Mouse (Mus musculus) midbrain, embryonic 10.5 days (tissue): ENCODE measurements at regions not wholly inside any gene's neighbourhood (a gene's known extent, or its start where the extent isn't known, plus 50 kb on each side); places are given as distances from the start of the nearest gene placed in this dataset.

Source experiments
- DNase-seq: peaks from one replicate; pipeline ENCODE4 v3.0.0-alpha.2; 2017; ENCODE audit warnings: low spot score
- H3K27ac ChIP-seq: fragments of 300-500 bp; sonication (generic); replicated peaks from 2 replicates; pipeline ENCODE4 v1.5.1; 2016; ENCODE audit warnings: mild to moderate bottlenecking
- H3K27me3 ChIP-seq: fragments of 300-500 bp; sonication (generic); 2 replicates; pipeline ENCODE4 v1.6.1; 2016; ENCODE audit warnings: low read depth, mild to moderate bottlenecking; ENCODE audit not compliant: poor library complexity, severe bottlenecking
- H3K36me3 ChIP-seq: fragments of 300-500 bp; sonication (generic); 2 replicates; pipeline ENCODE4 v1.6.1; 2016; ENCODE audit warnings: mild to moderate bottlenecking, moderate library complexity
- H3K4me1 ChIP-seq: fragments of 300-500 bp; sonication (generic); 2 replicates; pipeline ENCODE4 v1.6.1; 2016
- H3K4me3 ChIP-seq: fragments of 300-500 bp; sonication (generic); 2 replicates; pipeline ENCODE4 v1.5.1; 2016; ENCODE audit warnings: mild to moderate bottlenecking, moderate library complexity
- H3K9me3 ChIP-seq: fragments of 300-500 bp; sonication (generic); replicated peaks from 2 replicates; pipeline ENCODE4 v1.6.1; 2016; ENCODE audit warnings: mild to moderate bottlenecking
- WGBS: fragments of 180-500 bp; shearing (Covaris S2); methylation state at CpG from one replicate; pipeline ENCODE4 v1.1.7; 2016; 5-methylcytosine and 5-hydroxymethylcytosine counted together

DNA sequence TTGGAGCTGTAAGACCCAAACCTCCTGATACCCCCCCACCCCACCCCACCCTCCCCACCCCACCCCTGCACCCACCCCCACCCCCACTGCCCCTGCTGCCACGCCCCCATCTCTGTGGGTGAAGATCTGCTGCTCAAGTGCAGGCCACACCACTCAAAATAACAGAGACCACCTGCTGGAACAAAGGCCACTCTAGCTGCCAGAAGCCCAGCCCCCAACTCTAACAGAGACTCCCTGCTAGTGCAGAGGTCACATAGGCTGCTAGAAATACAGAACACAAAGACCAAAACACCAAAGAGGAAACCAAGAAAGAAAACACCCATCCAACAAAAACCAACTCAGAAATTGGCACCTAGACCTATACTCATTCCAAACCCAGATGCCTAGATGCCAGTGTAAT, 58.9 kb downstream of the Olfr267 start:
- 0 out of 2 replicates have a peak, but pooled peaks cover 3% of the 10 kb centered on the region for H3K9me3 ChIP-seq

DNA sequence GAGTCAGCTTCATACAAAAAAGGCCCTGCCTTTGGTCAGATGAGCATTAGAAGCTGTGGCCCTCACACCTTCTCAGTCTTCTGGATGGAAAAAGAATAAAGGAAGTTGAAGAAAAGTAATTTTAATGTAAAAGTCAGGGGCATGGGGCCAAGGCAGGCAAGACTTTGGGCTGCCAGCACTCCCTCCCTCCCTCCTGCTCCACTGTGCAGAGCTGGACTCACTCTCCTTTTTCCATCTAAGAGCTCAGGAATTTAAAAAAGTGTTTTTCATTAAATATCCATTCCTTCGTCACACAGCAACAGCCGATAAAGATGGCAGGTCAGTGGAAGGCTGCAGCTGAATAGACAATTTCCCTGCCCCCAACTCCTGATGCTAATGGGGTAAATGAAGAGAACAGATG, 61.1 kb downstream of the Olfr267 start:
- no peak overlapping the region for H3K27ac ChIP-seq
- 0 out of 2 replicates have a peak, but pooled peaks cover 3% of the 10 kb centered on the region for H3K9me3 ChIP-seq
- WGBS = 77% methylated on average over 2 of the region's 2 CpGs
- peaks cover 7% of the 10 kb centered on the region; the same call in 1 of the 2 replicates for H3K4me1 ChIP-seq
- H3K27me3 ChIP-seq = no peaks in the 10 kb centered on the region
- no peak for DNase-seq
- H3K4me3 ChIP-seq = no peak overlapping the region
- H3K36me3 ChIP-seq = no peaks in the 10 kb centered on the region

More for the DNA sequence above, 58.9 kb downstream of the Olfr267 start:
- no peak overlapping the region for H3K4me3 ChIP-seq
- peaks cover 7% of the 10 kb centered on the region; the same call in 1 of the 2 replicates for H3K4me1 ChIP-seq
- no peaks in the 10 kb centered on the region for H3K27me3 ChIP-seq
- WGBS = 23% methylated on average over 1 of the region's 1 CpGs
- no peak for DNase-seq
- H3K36me3 ChIP-seq = no peaks in the 10 kb centered on the region
- H3K27ac ChIP-seq = no peak overlapping the region

DNA sequence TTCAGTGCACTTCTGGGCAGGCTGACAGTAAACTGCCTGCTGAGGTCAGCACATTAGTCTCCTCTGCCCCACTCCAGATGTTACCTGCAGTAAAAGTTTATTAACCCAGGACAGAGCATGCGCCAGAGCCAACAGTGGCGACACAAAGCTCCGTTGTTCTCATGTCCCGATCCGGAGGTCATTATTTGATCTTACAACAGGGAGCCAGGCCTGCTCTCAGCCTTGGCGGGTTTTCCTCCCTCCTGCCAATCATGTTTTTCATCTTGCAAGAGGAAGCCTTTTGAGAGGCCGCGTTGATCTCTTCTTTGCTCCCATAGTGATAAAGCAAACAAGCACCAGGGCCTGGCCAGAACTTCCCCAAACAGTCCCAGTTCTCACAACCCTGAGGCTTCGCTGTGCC, 64.7 kb downstream of the Olfr267 start:
- Histone ChIP-seq H3K4me3 (no peak overlapping the region), H3K9me3 (no peaks in the 10 kb centered on the region), H3K4me1 (peaks cover 7% of the 10 kb centered on the region; the same call in 1 of the 2 replicates), H3K36me3 (no peaks in the 10 kb centered on the region), H3K27me3 (no peaks in the 10 kb centered on the region), H3K27ac (no peak overlapping the region)
- 63% methylated on average over 9 of the region's 9 CpGs for WGBS
- peak; percentile 34 for DNase-seq

DNA sequence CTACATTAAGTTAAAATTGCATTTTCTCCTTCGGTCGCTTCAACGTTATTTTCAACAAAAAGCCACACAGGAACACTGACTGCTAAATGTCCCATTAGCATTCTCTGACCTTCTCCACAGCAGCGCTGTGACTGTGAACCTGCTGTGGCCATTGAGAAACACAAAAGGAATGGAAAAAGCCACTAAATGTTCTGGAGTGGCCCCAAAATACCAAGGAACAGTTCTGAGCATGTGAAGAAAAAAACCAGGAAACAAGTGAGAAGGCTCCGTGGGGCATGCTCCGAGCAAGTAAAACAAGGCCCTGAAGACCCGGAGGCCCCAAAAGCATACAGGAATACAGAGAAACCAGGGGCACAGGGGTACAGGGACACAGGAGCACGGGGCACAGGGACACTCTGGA, 66.8 kb downstream of the Olfr267 start:
- WGBS = 89% methylated on average over 8 of the region's 8 CpGs
- no peaks in the 10 kb centered on the region for H3K9me3 ChIP-seq
- no peaks in the 10 kb centered on the region for H3K27me3 ChIP-seq
- no peak overlapping the region for H3K4me3 ChIP-seq
- peaks cover 6% of the 10 kb centered on the region; the same call in 1 of the 2 replicates for H3K4me1 ChIP-seq
- no peak for DNase-seq
- H3K36me3 ChIP-seq = no peaks in the 10 kb centered on the region
- H3K27ac ChIP-seq = no peak overlapping the region

DNA sequence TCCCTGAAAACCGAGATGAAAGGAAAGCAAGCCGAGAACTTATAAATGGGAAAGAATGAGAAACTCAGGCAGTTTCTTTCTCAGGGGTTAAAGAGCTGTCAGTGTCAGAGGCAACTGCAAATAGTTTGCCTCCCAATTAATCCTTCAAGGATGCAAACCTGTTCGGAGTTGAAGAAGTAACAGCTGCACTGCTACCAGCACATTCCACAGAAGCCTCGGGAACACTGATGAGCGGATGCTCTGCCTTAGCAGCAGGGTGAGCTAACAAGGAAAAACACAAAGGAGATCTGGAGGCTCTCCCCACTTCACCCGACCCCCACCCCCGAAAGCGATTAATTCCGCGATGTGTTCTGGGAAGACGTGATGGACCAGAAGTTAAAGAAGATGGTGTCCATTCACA, 71.1 kb downstream of the Olfr267 start:
- no peak for DNase-seq
- peaks cover 10% of the 10 kb centered on the region for H3K4me1 ChIP-seq

DNA sequence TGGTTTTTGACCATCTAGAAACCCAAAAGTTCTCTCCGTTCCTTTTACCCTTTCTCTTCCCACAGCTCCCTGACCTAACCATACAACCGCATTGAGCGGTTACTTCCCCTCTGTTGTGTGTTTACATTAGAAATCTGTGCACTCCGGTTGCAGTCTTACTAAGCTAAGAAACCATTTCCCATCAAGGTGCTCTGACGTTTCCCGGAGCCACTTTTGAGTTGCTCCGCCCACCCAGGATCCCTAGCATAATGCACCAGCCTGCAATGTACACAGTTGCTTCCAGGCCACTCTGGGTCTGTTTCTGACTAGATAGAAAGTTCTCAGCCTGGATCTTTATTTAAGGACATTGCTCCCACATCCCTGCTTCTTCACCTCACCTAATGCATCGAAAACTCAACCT, 71.7 kb downstream of the Olfr267 start:
- Histone ChIP-seq H3K4me3 (no peak overlapping the region), H3K4me1 (peaks cover 10% of the 10 kb centered on the region), H3K9me3 (no peaks in the 10 kb centered on the region), H3K27me3 (no peaks in the 10 kb centered on the region), H3K27ac (no peak overlapping the region), H3K36me3 (no peaks in the 10 kb centered on the region)
- WGBS = 85% methylated on average over 8 of the region's 8 CpGs
- DNase-seq = no peak

More for the DNA sequence above, 71.1 kb downstream of the Olfr267 start:
- H3K27ac ChIP-seq = no peak overlapping the region
- no peaks in the 10 kb centered on the region for H3K36me3 ChIP-seq
- H3K9me3 ChIP-seq = no peaks in the 10 kb centered on the region
- H3K4me3 ChIP-seq = no peak overlapping the region
- 45% methylated on average over 11 of the region's 11 CpGs for whole genome bisulfite sequencing
- no peaks in the 10 kb centered on the region for H3K27me3 ChIP-seq

DNA sequence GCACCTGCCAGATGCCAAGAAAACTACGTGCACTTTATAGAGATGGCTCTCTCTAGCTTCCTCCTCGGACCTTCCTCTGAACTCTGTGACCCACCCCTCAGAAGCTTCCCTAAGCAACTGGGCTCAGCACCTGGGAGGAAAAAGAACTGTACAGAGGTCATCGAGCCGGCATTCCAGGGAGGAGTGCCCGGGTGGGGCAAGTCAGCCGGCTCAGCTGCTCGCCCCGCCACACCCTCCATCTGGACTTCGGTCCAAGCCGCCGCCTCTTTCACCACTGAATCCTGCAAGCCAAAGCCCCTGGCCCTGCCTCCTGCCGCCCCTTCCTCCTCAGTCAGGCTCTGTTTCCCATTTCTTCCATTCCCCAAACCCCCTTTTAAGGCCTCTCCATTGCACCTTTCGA, 73.3 kb downstream of the Olfr267 start:
- no peak overlapping the region for H3K27ac ChIP-seq
- H3K36me3 ChIP-seq = no peaks in the 10 kb centered on the region
- H3K4me1 ChIP-seq = peaks cover 10% of the 10 kb centered on the region
- no peaks in the 10 kb centered on the region for H3K27me3 ChIP-seq
- peaks cover 3% of the 10 kb centered on the region; the same call in 1 of the 2 replicates for H3K9me3 ChIP-seq
- DNase-seq = no peak
- 64% methylated on average over 13 of the region's 13 CpGs for WGBS
- H3K4me3 ChIP-seq = no peak overlapping the region

DNA sequence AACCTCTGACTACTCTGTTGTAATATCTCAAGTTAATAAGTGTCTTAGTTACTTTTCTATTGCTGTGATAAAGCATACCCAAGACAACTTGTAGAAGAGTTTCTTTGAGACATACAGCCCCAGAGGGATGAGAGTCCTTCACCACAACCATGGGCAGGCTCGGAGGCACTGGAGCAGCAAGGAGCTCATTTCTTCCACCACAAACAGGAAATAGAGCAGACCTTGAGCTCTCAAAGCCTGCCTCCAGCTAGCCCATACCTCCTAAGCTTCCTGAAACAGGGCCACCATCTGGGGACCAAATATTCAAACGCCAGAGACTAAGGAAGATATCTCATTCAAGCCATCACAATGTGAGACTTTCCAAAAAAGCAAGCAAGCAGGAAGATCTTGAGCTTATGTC, 74.6 kb downstream of the Olfr267 start:
- H3K9me3 ChIP-seq = peaks cover 8% of the 10 kb centered on the region; the same call in 1 of the 2 replicates
- H3K36me3 ChIP-seq = no peaks in the 10 kb centered on the region
- WGBS = 80% methylated on average over 2 of the region's 2 CpGs
- H3K27ac ChIP-seq = no peak overlapping the region
- no peak overlapping the region for H3K4me3 ChIP-seq
- H3K4me1 ChIP-seq = peaks cover 10% of the 10 kb centered on the region
- H3K27me3 ChIP-seq = no peaks in the 10 kb centered on the region
- no peak for DNase-seq

DNA sequence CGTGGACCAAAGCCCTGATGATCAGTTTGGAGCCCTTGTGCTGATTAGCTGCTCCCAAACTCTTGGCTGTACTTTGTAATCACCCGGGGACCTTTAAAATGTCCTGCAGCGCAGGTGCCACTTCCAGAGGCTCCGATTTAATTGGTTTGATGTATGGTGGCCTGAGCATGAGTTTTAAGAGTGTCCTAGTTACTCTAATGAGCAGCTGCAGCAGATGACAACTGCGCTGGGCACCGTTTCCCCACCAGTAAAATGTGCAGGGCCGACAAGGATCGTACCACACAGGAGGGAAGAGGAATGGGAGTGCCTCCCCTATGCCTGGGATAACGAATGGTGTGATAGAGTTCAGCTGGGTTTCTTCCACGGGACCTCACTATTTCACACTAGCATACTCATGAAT, 75.3 kb downstream of the Olfr267 start:
- DNase-seq = no peak
- 89% methylated on average over 10 of the region's 10 CpGs for WGBS

DNA sequence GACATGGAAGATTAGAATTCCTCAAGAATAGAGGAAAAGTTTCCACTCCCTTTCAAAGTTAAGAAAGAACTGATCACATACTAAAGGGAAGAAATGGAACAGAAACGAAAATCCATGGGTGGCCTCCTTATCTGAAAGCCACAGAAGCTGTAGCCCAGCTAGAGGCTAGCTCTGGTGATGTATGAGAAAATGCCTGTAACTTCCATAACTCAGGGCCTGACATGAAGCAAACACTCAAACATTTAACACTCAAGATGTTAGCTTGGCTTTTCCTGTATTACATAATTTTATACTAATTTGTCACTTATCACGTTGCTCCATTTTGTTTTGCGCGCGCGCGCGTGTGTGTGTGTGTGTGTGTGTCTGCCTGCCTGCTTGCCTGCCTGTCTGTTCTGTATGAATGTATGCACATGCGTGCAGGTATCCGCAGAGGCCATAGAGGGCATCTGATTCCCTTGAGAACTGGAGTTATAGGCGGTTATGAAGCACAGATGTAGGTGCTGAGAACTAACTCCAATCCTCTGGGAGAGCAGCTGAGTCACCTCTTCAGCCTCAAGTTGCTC, 88.2 kb downstream of the Olfr267 start:
- Histone ChIP-seq H3K4me3 (no peak overlapping the region), H3K36me3 (no peaks in the 10 kb centered on the region), H3K4me1 (0 out of 2 replicates have a peak, but pooled peaks cover 3% of the 10 kb centered on the region), H3K27ac (no peak overlapping the region), H3K9me3 (no peaks in the 10 kb centered on the region), H3K27me3 (no peaks in the 10 kb centered on the region)
- DNase-seq = no peak
- WGBS = 93% methylated on average over 11 of the region's 11 CpGs

More for the DNA sequence above, 75.3 kb downstream of the Olfr267 start:
- Histone ChIP-seq H3K9me3 (peaks cover 8% of the 10 kb centered on the region; the same call in 1 of the 2 replicates), H3K36me3 (no peaks in the 10 kb centered on the region), H3K4me3 (no peak overlapping the region), H3K27ac (no peak overlapping the region), H3K27me3 (no peaks in the 10 kb centered on the region), H3K4me1 (peaks cover 10% of the 10 kb centered on the region)

DNA sequence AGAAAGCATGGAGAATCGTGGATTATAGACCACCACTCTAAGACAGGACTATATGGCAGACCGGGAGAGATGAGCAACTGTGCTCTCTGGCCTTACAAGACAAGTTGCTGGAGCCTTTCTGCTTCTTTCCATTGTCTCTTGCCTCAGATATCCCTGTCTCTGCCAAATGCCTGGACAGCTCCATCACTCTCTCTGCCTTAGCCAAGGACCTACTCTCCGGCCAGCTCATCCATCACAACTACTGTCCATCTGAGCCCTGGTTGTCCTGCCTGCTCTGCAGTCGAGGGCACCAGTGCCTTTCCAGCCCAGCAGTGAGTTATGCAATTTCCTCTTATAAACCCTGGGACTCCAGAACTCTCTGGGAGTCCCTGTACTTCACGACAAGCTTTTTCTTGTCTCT, 88.7 kb downstream of the Olfr267 start:
- no peak overlapping the region for H3K27ac ChIP-seq
- no peaks in the 10 kb centered on the region for H3K27me3 ChIP-seq
- WGBS = 85% methylated on average over 5 of the region's 5 CpGs
- no peak overlapping the region for H3K4me3 ChIP-seq
- H3K4me1 ChIP-seq = 0 out of 2 replicates have a peak, but pooled peaks cover 3% of the 10 kb centered on the region
- H3K9me3 ChIP-seq = no peaks in the 10 kb centered on the region
- DNase-seq = no peak
- H3K36me3 ChIP-seq = no peaks in the 10 kb centered on the region

DNA sequence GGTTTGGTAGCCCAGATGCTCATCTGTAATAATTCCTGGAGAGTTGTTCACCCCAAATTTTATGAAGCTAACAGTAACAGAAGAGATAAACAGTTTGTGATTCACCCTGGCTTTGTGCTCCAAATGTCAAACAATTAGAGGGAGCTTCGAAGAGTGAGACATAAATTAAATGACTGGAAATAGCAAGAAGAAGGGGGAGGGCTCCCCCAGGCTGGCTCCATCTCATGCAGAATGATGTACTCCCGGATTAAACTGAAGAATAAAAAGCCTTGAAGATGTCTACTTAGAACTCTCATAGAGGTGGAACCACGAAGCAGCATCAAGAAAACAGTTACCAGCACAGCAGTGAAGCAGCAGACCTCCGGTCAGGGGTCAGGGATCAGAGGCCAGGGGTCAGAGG, 90.8 kb downstream of the Olfr267 start:
- H3K27ac ChIP-seq = no peak overlapping the region
- no peaks in the 10 kb centered on the region for H3K36me3 ChIP-seq
- WGBS = 49% methylated on average over 4 of the region's 4 CpGs
- DNase-seq = no peak
- 0 out of 2 replicates have a peak, but pooled peaks cover 3% of the 10 kb centered on the region for H3K4me1 ChIP-seq
- no peak overlapping the region for H3K4me3 ChIP-seq
- H3K27me3 ChIP-seq = no peaks in the 10 kb centered on the region
- no peaks in the 10 kb centered on the region for H3K9me3 ChIP-seq

DNA sequence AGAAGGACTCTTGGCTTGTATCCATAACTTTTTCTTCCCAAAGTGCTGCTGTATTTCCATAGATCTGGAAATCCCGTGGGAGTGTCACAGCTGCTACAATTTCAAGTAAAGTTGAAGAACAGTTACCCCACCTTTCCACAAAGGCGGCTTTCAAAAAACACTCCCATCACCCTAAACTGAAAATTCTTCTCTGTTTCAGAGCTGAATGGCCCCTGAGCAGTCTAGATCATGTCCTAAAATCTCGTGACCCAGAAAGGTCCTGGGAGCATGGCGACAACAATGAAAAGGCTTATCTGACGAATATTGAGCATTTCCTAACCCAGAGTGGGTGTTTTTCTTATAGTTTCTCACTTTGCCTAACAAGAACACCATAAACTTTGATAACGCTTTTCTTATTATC, 92.2 kb downstream of the Olfr267 start:
- WGBS = 72% methylated on average over 6 of the region's 6 CpGs
- Histone ChIP-seq H3K27me3 (no peaks in the 10 kb centered on the region), H3K36me3 (no peaks in the 10 kb centered on the region), H3K4me1 (0 out of 2 replicates have a peak, but pooled peaks cover 3% of the 10 kb centered on the region), H3K9me3 (no peaks in the 10 kb centered on the region), H3K4me3 (no peak overlapping the region), H3K27ac (peak overlapping the region; percentile 50)
- DNase-seq = no peak
